Mouse (Mus musculus): ENCODE measurements around the gene Ap4b1.
A peak's percentile ranks its signal among the peaks of the same experiment; 100 is the strongest.
"Not testable (repeated sequence)": the region's sequence is repeated elsewhere in the genome, so short reads cannot be mapped to it uniquely, and the experiment has no call there.

The Ap4b1 gene

DNA sequence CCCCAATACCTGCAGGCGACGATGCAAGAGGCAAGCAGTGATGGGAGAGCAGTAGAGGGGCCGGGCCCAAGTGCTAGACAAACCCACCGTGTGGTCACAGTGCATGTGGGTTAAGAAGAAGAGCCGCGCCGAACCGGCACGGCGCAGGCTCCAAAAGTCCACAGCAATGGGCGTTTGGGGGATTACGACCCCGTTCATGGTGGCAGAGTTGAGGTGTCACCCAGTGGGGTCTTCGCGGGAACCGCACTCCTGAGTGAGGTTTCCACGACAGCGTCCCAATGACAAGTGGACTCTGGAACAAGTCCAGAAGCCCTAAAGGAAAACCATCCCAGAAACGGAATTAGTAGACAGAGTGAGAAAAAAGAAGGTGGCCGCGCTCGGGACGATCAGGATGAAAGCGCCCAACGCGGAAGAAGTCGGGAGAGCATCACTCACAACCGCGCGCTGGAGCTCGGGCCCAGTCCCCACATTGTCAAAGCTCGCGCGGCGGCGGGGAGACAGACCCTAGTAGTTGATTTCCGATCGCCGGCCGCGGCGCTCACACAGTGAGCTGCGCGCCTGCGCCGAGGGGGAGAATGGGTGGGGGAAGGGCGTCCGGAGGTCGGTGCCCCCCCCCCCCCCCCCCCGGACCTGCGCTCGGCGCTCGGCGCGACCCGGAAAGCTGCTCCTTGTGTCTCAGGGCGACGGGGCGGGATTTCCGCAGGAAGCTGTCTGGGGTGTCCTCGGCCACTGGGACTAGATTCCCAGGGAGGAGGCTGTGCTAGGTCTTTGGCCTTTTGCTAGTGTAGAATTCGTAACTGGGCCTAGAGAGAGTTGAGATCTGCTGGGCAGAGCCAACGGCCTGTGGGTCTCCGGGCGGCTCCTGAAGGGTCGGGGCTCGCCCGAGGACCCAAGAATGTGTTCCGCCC lies at the start of gene Ap4b1, which contains the start of the genes Dclre1b and Gm43064:
Gene Ap4b1 (plus strand): TSS at position 630 of the 908 bp plus-strand sequence.
Gene Dclre1b (minus strand): TSS at position 554 of the 908 bp plus-strand sequence.
Gene Gm43064 (plus strand): TSS at position 683 of the 908 bp plus-strand sequence.
- DNase-seq (ENCODE audit: low spot score) = peak; percentile 94

DNA sequence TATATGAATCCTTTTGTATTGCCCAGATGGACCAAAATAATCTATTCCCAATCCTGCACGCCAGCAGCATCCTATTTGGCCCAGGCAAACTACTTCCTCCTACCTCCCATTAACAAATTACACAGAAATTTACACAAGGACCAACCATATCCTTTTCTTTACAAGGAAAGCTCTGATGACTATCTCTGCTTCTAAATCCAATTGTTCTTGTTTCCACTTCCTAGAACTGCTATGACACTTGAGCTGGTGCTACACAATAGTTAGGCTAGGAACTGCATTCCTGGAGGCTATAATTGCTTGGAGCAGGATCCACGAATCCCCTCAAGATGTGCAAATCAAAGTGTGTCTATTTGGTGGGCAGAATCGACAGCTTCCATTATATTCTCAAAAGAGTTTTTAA lies 42.5 kb upstream of the Ap4b1 start:
- no peak for DNase-seq (ENCODE audit: low spot score)

DNA sequence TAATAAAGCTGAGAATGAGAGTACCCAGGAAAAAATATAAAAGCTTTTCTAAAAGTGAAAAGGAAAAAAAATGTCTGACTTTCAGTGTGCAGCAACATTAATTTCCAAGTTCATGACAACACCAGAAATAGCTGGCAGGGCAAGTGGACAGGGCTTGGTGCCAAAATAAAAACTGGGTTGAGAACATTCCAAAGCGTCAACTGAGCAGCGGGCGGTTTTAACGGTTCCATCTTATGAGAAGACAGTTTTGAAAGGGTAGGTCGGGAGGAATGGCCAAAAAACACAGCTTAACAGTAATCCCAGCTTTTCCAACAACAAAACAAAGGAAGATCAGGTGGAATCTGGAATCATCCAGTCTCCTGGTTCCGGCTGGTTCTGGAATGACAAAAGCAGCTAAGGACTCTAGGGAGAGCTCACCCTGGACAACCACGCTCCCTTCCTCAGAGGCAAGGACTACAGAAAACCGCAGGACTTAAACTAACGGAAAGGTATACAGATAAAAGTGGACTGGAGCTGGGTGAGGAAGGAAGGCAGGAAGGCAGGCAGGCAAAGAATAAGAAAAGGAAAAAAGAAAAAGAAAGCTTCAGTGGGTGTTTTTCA lies 37.7 kb upstream of the Ap4b1 start:
- no peak for DNase-seq (ENCODE audit: low spot score)

DNA sequence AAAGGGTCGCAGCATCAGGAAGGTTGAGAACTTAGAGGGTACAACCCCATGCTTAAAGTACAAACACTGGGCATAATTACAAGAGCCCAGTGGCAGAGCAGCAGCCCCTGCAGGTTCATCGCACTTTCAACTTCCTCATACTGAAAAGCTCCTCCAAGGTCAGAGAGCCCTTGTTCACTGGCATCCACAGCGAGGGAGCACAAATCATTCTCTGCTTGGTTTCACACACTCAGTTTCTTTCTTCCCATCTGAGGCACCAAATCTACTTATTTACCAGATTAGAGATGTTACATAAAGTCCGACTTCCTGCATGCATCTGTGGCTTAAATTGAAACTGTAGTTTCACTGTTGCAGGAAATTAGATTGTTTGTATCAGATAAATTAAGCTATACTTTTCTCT lies 36.5 kb upstream of the Ap4b1 start:
- DNase-seq (ENCODE audit: low spot score) = no peak

DNA sequence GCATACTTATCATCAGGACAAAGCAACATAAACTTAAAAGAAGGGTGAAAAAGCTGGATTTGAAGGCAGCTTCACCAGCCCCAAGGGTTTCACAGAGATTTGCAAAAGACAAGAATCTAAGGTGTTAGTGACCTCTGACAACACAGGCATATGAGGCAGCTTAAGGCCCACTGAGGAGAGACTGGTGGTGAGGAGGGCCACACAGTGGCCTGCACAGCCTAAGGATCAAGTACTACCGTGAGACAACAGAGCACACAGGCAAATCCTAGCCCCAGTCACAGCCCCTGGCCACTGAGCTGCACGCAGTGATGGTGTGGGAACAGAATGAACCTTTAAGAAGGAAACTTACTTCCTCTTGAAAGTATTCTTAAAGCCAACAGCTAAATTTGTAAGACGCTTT lies 35.8 kb upstream of the Ap4b1 start:
- no peak for DNase-seq (ENCODE audit: low spot score)

DNA sequence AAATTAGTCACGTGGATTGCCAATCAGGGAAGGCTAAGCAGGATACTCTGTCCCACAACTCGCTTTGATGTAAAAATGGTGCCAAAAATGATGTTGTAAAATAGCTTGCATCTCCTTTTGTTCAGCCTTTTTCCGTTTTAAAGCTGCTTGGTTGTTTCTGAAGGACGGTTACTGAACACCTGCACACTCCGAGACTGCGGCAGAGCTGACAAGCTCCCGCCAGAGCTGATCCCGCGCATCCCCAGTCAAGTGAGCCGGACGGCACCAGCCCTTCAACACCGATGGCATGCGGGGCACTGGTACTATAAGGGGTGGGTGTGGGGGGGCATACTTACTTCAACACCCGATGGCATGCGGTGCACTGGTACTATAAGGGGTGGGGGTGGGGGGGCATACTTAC lies 35.3 kb upstream of the Ap4b1 start:
- no peak for DNase-seq (ENCODE audit: low spot score)

DNA sequence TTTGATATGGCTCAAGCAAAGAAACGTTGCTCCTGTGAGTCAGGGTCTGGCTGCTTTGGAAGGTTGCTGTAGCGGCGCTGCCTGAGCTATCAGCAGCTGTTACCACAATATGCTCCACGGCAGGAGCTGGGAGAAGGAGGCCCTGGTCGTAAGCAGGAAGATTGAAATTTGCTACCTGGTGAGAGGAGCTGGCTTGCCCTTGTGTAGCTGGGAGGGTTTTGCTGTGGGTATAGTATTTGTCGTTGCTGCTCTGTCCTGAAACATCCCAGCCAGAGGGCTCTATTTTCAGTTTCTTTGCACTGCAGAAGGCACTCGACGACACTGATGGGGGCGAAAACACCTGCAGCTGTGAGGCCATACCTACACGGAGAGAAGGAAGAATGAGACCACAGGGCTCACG lies 31.4 kb upstream of the Ap4b1 start:
- no peak for DNase-seq (ENCODE audit: low spot score)

DNA sequence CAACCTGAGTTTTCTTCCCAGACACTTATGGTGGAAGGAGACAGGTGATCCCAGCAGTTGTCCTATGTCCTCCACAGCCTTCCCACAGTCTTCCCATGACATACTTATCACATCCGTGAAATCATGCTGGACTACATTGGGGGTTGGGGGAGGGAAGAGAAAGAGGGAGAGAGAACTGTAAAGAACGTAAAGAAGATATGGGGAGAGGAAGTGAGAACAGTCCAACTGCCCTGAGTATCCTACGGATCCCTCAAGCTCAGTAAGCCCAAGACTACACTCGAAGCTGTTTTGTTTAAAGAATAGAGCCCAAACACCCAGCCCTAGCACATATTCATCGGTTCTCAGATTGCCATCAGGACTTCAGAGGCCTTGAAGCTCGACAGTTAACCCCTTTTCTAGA lies 30.7 kb upstream of the Ap4b1 start:
- no peak for DNase-seq (ENCODE audit: low spot score)

DNA sequence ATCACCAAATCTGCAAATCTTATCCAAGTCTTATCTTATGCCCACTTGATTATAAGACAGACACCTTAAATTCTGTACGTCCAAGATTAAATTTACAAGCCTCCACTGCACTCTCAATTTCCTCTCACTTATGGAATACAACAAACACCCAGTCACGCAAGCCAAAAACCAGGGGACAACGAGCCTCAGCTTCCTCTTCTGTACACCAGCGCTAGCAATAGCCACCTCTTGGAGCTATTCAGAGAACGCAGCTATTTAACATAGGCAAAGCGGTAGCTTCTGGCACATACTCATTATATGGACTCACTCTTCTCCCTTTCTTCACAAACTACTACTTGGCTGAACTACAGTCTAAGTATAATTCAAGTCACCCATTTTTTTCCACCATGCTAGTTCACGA lies 30.1 kb upstream of the Ap4b1 start:
- DNase-seq (ENCODE audit: low spot score) = no peak

DNA sequence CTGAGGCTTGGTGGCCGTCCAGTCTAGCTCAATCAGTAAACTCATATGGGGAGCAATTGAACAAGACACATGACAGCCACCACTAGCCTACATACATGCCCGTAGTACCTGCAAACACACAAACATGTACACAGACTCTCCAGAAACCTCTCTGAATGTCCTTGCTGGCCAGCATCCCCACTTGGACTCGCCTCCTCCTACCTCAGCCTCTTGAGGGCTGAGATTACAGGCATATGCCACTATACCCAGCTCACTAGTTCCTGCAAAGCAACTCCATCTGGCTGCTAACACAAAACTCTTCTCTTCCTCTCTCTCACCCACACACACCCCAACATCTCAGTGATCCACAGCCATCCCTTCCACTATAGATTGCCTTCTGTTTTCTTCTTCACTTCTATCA lies 29.0 kb upstream of the Ap4b1 start:
- no peak for DNase-seq (ENCODE audit: low spot score)

DNA sequence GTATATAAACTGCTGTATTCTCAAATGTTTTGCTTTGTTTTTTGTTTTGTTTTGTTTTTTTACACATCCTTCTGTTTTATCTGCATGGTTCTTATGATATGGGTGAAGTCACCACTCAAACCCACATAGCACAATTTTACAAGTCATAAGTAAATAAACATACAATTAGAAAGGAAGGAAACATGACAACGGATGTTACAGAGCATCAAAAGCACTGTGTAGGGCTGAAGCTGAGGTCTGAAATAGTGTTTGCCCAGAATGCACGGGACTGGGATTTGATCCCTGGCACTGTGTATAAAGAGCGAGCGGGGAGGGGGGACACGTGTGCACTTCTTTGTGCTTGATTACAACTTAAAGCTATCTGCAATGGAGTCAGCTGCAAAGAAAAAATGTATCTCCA lies 28.5 kb upstream of the Ap4b1 start:
- DNase-seq (ENCODE audit: low spot score) = no peak

DNA sequence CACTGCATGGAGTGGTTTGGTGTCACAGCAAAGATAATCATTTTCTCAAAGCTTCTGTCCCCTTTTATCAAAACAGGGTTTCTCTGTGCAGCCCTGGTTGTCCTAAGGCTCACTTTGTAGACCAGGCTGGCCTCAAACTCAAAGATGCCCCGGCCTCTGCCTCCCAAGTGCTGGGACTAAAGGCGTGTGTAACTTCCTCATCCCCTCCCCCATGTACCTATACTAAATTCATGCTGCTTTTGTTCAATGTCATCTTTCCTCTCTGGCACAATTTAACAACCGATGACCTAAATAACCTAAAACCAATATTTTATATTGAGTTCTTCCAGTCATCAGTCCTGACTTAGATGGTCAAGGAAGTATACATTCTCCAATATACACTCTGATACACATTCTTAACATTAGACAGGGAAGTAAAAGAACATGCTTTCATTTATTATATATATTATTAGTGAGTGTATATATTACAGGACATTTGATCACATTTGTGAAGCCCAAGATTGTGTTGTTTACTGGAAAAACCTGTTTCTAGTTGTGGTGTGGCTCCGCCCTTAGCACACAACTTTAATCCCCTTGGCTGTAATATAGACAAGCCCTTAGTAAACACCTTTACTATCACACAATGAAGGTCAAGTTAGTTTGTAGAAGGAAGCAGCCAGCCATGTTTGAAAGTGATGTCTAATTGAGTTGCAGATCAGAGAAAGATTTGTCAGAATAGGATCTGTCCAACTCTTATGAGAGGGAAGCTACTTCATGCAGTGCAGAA lies 26.3 kb upstream of the Ap4b1 start:
- DNase-seq (ENCODE audit: low spot score) = no peak

DNA sequence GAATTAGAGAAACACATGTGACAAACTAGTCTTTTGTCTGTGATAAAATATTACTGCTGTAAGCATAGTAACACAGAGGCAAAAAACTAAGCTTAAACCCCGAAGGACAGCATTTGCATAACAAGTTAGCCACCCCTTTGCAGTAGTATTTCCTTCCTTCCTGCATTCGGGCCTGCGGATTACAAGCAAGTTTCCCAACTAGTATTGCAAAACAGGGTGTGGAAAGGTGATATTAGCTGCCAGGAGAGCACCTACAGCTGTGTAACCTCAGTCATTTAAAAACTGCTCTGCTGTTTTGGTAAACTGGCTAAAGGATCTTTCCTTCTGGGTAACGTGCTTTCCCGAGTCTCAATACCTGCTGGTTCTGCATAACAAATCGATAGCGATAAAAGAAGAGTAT lies 22.1 kb upstream of the Ap4b1 start:
- no peak for DNase-seq (ENCODE audit: low spot score)

DNA sequence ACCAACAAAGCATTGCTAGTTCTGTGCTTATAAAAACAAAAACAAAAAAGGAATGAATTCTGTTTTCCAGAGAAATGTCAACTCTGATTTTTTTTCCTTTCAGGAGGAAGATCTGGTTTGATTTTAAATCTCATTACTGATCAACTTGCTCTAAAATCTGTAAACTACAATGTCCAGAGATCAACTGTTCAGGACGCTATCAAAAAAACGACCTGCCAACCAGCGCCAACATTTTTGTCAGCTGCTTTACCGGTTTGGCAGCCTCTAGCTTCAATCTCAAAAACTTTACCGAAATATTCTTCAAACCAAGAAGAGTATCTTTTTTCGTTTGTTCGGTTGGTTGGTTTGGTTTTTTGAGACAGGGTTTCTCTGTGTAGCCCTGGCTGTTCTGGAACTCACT lies 20.2 kb upstream of the Ap4b1 start:
- no peak for DNase-seq (ENCODE audit: low spot score)

DNA sequence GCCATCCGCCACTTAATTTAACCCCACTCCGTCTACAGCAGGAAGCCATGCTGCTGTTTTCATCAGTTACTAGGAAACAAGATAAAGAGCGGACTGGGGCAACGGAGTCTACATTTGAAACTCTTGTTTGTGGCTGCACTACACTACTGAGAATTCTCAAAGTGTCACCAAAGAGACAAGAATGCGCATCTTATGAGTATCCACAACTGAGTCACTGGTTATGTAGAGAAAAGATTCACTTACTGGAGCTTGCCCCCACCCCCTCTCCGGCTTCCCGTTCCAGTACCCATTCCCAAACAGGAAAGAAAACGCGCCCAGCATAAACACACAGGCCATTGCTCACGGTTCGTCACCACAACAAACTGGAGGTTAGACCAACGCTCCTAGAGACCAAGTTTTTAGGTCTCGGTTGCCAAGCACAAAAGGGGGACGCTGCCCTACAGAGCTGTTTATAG lies 19.4 kb upstream of the Ap4b1 start:
- DNase-seq (ENCODE audit: low spot score) = peak; percentile 49

DNA sequence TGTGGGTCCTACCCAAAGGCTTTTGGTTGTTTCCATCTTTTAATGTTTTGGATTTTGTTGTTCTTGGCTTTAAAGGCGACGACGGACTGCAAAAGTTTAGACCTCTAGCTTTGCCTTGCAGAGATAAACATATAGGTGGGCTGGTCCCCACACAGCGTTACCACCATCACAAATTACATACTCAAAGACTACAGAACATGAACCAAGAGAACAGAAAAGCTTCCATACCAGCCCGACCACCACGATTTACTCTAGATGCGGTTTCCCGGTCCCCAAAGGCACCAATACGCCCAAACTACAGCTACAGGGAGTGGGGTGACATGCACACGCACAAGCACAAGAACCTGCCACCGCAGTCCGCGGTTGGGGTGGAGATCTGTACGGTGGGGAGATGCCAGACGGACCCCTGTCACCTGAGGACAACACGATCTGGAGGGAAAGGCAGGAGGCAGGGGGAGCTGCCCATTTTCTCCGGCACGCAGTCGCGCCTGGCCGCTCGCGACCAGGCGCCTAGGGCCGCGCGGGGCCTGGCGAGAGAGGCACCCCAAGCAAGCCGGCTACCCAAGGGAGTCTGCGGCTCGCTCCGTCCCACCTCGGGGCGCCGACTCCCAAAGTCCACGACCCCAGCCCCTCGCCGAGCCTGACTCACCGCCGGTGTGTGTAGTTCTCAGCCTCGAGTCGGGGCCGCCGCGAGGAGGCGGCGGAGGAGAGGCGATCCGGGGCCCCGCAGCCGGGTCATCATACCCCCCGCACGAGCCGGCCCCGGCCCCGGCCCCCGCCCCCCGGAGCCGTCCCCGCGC lies 18.8 kb upstream of the Ap4b1 start:
- DNase-seq (ENCODE audit: low spot score) = peak; percentile 27

DNA sequence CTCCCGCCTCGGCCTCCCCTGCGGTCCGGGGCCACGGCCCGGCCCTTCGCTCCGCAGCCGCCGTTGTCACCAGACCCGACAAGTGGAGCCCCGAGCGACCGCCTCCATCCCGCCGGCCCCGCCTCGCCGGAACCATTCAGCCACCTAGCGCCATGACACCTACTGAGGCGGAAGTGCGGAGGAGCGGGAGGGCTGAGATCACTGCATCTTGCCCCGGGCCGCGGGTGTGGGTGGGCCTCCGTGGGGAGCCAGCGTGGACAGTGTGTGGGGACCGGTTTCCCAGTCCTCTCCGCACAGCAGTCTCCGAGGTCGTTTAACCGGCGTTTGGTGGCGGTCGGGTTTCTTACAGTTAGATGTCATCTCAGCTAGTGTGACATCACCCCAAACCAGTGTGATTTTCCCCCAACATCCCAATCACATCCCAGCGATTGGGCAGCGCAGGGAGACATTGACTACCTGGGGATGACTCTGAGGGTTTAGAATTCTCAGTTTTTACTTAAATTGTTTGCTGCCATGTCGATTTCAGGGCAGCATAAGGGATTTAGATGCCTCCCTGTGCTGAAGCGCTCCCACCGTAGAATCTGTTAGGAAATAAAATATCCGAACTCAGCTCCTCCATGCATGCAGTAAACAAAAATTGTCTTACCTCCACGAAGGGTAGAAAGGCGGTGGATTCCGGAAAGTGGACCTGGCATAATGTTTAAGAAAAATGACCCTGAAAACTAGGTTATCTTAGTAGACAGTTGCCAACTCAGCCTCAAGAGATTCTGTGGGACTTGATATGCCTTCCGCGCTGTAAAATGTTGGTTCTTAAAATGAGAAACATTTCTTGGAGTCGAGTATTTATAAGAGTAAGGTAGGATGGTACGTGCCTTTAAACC lies 17.9 kb upstream of the Ap4b1 start, which contains the start of gene Hipk1:
Gene Hipk1 (minus strand): TSS at position 334 of the 881 bp plus-strand sequence.
- peak; percentile 96 for DNase-seq (ENCODE audit: low spot score)

DNA sequence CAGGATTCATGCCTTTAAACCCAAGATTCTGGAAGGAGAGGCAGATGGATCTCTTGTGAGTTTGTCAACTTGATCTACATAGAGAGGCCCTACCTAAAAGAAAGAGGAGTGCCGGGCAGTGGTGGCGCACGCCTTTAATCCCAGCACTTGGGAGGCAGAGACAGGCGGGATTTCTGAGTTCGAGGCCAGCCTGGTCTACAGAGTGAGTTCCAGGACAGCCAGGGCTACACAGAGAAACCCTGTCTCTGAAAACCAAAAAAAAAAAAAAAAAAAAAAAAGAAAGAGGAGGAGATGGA lies 17.3 kb upstream of the Ap4b1 start:
- DNase-seq (ENCODE audit: low spot score) = not testable (repeated sequence)

DNA sequence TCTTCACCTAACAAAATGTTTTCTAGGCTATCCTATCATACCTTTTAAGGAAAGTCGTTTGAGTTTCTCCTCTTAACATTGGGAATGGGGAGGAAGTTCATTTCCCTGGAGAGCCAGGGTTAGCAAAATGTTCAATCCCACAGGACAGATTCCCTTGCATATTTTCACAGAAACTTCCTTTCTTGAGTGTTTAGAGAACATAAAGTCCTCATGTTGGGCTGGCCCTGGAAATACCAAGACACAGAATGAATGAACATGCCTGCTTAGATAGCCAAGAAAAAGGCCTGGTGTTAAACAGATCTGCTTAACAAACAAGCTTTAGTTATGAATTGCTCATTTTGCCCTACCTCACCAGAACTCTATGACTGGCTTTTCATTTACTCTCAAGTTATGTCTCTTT lies 16.8 kb upstream of the Ap4b1 start:
- no peak for DNase-seq (ENCODE audit: low spot score)

DNA sequence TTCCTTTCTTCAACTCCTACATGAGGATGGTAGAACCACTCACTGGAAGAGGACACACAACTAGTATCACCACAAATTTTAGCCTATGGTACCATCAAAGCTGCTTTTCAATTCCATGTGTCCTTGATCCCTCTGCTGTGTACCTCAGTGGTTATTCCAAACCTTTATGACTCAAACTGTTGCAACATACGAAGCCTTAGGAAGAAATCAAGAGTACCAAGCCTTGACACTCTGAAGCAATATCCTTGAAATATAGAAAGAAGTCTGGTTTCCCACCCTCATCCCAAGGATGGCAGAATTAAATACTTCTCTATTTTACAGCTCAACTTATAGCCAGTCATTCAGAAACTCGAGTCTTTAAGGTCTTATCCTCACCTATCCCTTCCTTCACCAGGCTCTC lies 12.9 kb upstream of the Ap4b1 start:
- no peak for DNase-seq (ENCODE audit: low spot score)

DNA sequence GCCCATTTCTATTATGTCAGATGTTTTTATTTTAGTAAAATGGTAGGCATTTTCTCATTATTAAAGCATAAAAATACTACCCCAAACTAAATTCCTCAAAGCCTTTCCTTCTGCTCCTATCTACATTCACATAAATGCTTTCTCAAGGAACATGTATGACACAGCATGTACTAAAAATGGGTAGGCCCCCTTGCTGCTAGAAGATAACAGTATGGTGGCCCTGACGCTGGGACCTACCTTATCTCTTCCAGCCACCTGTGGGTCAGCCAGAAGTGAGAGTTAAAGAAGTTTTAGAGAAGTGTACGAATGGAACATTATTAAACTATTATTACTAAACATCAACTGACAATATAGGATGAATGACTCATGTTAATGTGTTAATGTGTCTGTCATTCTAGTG lies 9.8 kb upstream of the Ap4b1 start:
- no peak for DNase-seq (ENCODE audit: low spot score)

Data from embryo, embryonic 10 days (tissue).